Mouse (Mus musculus) mesoderm, embryonic 11.5 days (tissue): ENCODE results near the gene Ninj2.
"Not testable (repeated sequence)": the region's sequence is repeated elsewhere in the genome, so short reads cannot be mapped to it uniquely, and the experiment has no call there.

Experiments
- DNase-seq: peaks from one replicate; pipeline ENCODE4 v3.0.0-alpha.2; 2012; ENCODE audit warnings: low read depth, low spot score

Gene Ninj2

DNA sequence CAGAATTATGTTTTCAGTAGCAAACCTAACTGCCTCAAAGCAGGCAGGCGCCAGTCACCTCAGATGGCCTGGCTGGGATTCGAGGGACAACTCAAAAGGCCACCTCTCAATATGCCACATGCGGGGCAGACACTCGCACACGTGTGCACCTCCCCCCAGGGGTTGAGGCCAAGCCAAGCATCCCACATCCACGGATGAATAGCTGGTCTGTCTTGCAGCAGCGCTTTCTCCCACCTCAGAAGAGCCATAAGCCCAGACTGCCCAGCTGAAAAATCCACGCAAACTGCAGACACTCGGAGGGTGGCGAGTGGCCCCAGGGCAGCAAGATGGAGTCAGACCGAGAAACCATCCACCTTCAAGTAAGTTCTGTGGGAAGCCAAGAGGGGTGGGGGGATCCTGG is at the start of gene Ninj2:
Ninj2 (plus strand) TSS at position 251 of the 400 bp plus-strand sequence.
- DNase-seq = no peak

DNA sequence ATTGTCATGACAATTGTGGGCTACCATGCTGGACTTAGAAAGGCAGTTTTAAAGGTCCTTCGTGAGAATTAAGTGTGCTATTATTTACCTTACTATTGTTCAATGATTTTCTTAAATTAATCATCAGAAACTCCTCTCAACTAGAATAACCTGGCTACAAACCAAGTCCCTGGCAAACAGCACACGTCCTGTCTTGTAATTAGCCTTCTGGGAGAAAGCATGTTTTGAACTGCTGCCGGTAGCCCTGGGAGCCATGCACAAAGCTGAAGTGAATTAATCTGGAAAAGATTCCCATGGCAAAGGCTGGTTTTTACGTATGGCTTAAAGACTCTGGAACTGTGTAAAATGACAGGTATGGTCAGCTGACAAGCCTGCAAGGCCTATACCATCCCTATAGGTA is 47.7 kb upstream of the Ninj2 start:
- DNase-seq = no peak

DNA sequence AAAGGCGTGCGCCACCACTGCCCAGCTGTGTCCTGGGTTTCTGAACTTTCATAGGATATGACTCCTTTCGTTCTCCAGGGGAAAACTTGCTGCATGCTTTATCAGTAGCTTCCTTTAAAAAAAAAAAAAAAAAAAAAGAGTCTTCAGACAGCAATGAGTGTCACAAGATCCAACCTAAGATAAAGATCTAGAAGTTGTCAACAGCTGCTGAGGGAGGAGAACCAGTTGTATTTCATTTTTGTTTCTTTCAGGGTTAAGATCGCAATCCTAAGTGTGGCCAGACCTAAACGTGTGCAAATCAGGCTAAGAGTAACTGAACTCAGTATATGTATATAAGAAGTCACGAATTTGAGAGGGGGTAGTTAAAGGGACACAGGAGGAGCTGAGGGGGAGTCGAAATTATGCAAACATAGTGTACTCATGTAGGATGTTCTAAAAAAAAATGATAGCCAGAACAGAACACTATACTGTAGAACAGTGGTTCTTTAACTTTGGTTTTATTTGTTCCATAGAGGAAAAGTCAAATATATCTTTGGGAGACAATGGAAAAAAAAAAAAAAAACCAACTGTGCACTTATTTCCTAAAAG is 45.4 kb upstream of the Ninj2 start:
- no peak for DNase-seq

DNA sequence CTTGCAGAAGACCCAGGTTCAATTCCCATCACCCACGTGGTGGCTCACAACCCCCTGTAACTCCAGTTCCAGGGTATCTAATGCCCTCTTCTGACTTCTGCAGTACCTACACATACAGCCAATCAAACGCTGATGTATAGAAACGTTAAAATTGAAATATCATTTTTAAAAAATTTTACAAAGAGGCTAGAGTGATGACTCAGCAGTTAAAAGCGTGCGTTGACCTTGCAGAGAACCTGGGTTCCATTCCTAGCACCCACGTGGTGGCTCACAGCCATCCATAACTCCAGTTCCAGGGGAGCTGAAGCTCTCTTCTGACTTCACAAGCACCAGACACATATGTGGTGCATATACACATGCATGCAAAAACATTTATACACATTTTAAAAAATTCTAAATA is 38.7 kb upstream of the Ninj2 start:
- DNase-seq = no peak

DNA sequence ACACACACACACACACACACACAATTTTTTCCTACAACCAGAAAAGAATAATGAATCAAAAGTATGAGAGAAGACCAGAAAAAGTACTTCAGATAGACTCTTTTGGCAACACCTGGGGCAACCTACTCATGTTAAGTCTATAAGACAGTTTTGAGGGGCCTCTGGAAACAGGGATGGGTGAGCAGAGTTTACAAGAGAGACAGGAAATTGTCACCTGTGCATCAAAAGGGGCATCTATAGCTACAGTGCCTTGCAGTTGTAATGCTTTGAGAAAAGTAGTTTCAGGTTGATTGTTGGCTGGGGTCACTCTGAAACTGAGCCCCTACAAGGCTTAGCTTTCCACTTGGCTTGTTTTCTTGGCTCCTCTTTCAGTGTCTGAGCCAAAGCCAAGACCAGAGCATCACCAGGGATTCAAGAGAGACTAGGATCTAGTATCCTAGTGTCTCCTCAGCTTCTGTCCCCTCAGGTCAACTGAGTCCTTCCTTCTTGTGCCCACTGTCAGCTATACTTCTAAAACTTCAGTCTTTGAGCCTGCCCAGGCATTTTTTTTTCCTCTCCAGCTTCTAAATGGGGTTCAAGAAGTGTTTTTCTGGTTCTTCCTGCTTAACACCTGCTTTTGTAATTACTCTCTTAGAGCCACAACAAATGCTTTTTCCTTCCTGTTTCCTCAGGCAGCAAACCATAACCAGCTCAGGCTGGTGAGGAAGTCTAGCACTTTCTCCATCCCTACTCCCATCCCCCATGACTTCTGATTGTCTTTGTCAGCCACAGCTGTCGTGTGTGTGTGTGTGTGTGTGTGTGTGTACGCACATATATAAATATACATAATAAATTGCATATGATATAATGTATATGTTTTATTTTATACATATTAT is 37.2 kb upstream of the Ninj2 start:
- DNase-seq = no peak

DNA sequence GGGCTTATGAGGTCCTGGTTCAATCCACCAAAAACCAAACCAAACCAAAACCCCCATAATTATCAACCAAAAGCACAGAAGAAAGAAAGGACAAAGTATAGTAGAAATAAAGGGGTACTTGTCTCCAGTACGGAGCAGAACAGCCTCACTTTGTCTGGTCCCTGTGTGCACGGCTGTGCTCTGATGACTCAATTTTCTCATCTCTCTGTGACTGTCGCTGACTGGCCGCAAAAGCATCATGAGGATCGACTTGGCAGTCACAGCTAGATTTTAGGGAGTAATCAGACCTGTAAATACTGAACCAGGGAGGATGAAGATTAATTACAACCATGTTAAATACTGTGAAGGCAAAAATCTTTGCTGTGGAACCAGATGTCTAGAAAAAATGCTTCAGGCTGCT is 30.2 kb upstream of the Ninj2 start:
- DNase-seq = no peak

DNA sequence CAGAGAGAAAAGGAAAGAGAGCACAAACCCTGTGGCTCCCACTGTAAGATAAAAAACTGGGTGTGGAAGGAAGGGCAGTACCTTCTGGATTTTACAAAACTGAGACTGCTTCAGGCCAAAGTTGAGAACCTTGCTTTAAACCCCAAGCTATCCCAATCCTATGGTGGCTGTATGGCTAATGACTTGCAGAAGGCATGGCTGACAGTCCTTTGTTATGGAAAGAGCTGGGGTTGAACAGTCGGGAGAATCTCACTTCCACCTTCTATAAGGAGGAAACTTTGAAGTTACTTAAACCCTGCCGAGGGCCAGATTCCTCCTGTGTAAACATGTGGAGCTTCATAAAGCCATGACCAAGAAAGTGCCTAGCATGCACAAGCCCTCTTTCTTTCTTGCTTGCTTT is 28.5 kb upstream of the Ninj2 start:
- no peak for DNase-seq

DNA sequence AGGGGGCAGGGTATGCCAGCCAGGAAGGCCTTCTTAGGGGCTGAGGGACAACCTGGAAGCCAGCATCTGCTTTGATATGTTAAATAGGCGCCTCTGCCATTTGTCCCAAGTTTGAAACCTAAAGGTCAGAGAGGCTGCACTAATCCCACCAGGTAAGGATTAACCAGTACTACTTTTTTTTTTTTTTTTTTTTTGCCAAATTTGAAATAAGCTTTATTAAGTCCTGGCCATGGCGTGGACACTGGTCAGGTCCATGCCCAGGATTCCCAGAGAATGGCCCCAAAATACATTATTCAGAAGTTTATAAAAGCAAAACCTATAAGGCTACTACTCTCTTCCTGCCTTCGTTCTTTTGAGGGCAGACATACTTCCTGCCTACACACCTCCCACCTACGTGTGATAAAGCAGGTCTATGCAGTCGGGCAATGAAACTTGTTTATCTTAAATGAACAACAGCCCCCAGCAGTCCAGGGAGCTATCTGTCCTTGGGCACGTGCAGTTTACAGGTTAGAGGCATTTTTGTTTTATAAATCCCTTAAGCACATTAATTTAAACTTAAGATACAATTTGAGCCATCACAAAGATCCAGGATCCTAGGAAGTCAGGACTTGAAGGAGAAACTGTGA is 27.5 kb upstream of the Ninj2 start:
- DNase-seq = no peak

DNA sequence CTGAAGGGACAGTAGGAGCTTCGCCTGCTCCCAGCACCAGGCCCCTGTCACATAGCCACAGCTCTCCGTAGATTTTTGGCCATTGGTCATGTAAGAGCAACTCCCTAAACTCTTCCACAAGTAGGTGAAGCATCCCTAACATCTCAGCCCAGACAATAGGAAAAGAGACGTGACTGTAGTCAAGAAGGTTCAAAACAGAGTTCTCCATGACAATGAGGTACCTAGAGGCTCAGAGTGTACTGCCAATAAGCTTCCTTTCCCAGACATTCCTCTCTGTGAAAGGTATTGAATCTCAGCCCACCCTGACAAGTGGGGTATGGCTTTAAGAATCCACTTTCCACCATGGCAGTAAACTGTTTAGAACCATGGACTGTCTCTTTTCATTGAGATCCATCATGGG is 23.6 kb upstream of the Ninj2 start:
- no peak for DNase-seq

DNA sequence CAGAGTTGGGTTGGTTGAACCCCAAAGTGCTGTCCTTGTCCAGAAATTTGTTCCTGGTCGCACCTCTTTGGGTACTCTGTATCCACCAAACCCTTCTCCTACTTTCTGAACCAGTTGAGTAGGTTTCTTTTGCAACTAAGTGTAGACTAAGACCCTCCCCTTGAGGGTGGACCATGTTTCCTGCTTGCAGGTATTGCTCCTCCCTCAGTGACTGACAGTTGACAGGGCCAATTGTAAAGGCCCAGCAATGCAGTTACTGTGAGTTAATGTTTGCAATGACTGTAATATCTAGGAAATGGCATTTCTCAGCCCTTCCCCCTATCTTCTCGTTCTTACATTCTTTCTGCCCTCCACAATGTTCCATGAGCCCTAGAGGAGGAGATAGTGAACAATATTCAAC is 20.5 kb upstream of the Ninj2 start:
- no peak for DNase-seq

DNA sequence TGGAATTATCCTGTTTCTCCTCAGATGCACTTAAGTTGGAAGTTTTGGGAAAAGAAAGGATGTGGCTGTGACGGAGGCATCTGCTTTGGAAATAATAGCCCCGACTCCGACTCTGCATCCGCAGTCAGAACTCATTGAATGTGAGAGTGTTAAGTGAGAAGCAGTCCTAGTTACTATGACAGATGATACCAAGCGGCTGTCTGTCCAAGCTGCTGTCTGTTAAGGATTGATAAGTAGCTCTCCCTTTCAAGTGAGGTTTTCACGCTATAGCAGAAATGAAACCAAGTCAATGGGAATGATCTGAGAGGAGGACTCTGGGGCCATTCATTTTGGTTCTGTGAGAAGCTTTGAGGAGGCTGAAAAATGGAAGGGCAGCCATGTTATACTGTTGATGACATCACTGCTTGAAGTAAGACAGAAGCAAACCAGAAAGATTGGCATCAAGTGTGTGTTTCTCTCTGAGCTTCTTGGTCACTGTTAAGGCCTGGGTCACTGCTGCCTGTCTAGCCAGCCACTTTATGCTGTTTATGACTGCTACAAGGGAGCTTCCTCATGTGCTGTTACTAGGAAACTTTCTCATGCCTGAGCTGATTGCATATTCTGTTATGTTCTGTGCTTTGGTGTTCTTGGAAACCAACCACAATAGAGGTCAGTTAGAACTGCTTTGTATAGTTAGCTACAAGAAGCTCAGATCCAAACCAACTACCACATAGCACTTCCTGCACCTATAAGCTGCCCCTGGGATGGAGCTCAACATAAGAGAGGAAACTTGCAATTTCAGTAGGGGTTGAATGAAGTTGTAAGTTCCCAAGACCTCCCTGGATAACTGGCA is 16.3 kb upstream of the Ninj2 start:
- no peak for DNase-seq

DNA sequence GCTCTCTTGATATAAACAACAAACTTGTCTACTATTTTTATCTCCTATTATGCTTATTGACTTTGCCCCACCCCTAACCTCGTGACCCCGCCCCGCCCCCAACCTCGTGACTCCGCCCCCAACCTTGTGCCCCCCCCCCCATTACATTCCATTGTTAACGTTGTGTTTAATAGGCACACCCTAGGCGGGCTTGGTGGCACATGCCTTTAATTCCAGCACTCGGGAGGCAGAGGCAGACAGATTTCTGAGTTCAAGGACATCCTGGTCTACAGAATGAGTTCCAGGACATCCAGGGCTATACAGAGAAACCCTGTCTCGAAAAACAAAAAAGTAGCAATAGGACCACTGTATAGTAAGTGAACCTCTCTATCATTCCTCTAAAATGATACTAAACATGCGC is 13.6 kb upstream of the Ninj2 start:
- DNase-seq = no peak

DNA sequence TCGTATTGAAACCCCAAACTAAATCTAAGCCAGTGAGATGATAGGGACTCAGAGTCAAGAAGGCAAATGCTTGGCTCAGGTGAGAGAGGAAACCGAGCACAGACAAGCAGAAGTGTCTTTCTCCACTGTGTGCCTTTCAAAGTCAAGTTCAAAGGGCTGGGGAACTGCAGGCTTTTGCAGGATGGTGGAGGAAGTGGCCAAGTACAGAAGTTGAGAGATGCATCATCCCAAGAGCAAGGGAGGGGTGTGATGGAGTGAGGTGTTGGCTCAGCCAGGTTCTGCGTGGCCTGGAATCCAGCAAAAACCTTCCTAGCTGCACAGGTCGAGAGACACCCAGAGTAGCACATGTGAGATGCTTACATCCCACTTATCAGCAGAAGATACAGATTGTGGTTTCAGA is 11.6 kb upstream of the Ninj2 start:
- no peak for DNase-seq

DNA sequence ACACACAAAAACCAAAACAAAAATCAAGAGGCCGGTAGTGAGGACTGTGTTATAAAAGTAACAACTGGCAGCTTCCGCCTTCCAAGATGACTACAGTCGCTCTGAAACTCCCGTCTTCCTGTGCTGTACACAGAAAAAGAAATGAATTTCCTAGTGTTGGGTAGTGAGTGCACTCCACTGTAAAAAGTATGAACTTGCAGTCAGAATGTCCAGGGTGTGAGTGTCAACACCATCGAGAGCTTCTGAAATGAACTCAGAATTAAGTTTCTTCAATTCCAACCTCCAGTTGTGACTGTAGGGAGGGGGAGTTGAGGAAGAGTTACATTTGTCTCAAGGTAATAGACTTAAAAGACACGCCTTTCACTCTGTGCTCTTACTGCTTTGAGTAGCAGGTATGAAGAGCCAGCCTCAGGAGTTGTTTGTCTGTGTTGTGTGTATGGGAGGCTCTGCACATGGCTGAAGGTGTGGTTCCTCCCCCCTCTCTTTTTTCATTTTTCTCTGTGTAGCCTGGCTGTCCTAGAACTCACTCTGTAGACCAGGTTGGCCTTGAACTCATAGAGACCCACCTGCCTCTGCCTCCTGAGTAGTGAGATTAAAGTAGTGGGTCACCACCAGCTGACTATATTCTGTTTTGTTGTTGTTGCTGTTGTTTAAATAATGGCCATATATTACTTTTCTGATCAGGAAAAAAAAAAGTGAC is 10.7 kb upstream of the Ninj2 start:
- DNase-seq = no peak

DNA sequence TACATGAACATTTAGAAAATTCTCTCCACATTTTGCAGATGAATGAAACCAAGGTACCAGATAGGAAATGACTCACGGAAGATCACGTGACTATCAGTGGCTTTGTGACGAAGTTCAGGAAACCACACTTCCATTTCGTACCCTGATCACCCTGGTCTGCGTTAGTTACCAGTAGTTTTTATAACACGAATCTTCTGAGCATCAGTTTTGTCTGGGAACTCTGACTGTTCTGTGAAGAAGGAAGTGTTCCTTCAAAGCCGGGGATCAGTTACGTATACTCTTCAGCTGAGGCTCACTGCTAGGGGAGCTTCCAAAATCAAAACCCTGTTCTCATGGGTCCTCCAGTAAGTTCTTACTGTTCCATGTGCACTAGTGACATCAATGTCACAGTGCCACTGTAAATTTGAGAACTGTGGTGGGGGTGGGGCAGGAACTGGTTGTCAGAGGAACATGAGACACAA is 10.2 kb upstream of the Ninj2 start:
- DNase-seq = no peak

DNA sequence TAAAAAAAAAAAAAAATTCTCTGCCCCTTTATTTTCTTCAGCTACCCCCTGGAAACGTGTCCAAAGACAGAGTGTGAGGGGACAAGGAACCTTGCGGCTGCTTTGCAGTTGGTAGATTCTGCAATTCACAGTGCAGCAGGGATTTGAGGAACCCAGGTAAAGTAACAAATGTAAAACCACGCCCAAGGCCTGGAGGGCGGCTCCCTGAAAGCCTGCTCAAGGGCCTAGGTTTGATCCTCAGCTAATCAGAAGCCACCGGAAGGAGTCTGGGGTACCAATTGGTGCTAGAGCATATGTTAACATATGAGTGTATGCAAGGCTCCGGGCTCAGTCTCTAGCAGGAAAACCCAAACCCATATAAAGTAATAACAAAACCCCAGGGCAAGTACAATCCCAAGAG is 9.7 kb upstream of the Ninj2 start:
- no peak for DNase-seq

DNA sequence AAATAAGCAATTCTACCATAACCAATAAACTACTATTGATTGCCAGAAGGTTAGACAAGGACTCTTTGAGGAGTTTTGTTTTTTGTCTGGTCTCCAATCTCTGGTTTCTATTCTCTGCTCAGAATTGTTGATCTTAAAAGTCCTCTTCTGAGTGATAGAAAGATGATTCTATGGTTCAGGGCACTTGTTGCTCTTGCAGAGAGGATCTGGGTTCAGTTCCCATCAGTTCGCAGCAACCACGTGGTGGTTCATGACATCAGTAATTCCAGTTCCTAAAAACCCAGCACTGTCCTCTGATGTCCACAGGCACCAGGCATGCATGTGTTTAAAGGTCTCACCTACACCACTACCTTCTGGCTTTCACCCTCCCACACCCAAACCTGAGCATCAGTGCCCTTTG is 8.2 kb upstream of the Ninj2 start:
- no peak for DNase-seq

DNA sequence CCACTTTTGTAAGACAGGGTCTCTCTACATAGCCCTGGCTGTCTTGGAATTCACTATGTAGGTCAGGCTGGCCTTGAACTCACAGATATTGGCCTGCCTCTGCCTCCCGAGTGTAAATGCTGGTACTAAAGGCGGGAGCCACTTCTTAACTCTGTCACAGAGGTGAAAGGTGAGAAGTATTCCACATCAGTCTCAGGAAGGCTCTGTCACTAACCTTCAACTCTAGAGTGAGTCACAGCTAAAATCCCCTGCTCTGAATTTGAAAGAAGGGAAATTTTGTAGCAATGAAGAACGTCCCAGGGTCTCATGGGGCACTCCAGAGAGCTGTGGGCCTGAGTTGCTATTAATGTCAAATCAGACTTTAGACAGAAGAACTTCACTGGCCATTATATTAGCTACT is 7.3 kb upstream of the Ninj2 start:
- DNase-seq = no peak

DNA sequence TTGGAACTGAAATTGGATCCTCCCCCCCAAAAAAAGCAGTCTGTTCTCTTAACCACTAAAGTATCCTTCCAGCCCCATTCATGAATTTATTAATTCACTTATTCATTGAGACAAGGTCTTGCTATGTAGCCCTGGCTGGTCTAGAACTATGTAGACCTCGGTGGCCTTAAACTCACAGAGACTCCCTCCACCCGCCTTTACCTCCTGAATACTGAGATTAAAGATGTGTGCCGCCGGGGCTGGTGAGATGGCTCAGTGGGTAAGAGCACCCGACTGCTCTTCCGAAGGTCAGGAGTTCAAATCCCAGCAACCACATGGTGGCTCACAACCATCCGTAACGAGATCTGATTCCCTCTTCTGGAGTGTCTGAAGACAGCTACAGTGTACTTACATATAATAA is 6.1 kb upstream of the Ninj2 start:
- DNase-seq = not testable (repeated sequence)

DNA sequence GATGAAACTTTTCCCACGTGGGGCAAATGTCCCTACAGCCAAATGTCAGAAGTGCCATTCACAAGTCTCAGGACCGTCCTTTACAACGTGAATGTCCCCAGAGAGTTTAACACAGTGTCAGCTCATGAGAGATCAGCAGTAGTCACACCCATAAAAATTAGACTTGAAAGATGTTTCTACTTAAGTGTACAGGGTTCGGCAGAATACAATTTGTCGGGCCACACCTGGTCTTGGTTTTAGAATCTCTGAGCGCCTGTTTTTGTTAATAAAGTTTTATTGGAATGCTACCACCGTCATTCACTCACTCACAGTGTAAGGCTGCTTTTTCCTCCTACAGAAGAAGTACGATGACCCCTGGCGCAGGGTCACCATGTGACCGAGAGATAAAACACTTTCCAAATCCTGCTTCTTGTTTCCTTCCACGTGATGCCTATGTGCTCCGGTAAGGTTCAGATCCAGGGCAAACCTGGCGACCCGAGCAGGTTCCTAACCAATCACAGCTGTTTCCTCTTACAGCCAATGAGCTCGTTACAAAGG is 2.4 kb upstream of the Ninj2 start:
- peak; percentile 52 for DNase-seq

DNA sequence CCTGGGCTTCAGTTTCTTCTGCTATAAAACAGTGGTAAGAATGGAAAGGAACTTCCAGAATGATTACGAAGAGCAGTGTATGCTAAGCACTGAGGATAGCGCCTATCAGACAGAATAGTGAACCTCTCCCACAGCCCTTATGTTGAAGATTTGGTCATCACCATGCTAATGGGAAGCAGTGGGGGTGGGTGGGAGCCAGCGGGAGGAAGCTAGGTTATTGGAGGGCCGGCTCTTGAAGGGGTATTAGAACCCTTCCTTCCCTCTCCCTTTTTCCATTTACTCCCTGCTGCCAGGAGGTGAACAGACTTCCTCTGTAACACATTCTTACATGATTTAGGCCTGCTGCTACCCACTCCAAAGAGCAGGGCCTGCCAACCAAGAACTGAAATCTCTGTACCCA is 1.2 kb upstream of the Ninj2 start:
- no peak for DNase-seq
